In genomic region chr6:122811280-122811652, GRCm38 (mm10) we compare ENCODE assay signal across 8 mouse cellular contexts. TPM values are rescaled to one million over a fixed set of nuclear protein-coding genes. Genes with fewer than 3 reads are reported as not detected.
A peak's percentile ranks its signal among the peaks of the same experiment; 100 is the strongest.
DNase-seq lines count a peak whose midpoint lies in the region; ATAC-seq lines count a peak whose summit lies in the region.

No protein-coding gene starts in this region.

- DNase-seq in T-cell, adult 2 months (ENCODE audit: low spot score) = peak; percentile 94
- peak; percentile 93 for DNase-seq in cerebellum, postnatal 14 days
- DNase-seq in frontal cortex, postnatal 14 days (ENCODE audit: low spot score in 2 of 2) = peak; percentile 84 to 85
- DNase-seq in hindbrain, embryonic 14.5 days (ENCODE audit: low spot score) = peak; percentile 82
- peak; percentile 85 for DNase-seq in left cerebral cortex, adult 11 months (ENCODE audit: low spot score)
- peak; percentile 95 for DNase-seq in lung, postnatal 36 days
- peak; percentile 86 for DNase-seq in retina, embryonic 14.5 days (ENCODE audit: low spot score)
- DNase-seq in thymus, postnatal 4 days = peak; percentile 97

- H3K36me3 ChIP-seq in hindbrain, embryonic 14.5 days (replicated peaks; ENCODE audit: control insufficient read depth, insufficient read depth) = no peaks in the 10 kb centered on the region

- no peaks in the 10 kb centered on the region for H3K9me3 ChIP-seq in hindbrain, embryonic 14.5 days (ENCODE audit: control insufficient read depth, low read length)

- peak overlapping the region; percentile 49 for H3K4me3 ChIP-seq in hindbrain, embryonic 14.5 days (replicated peaks; ENCODE audit: low read length)

- peak overlapping the region; percentile 60 for H3K4me2 ChIP-seq in hindbrain, embryonic 14.5 days (replicated peaks)

- no peaks in the 10 kb centered on the region for H3K27me3 ChIP-seq in hindbrain, embryonic 14.5 days (ENCODE audit: control insufficient read depth, insufficient read depth, low read length)

- ATAC-seq in hindbrain, embryonic 14.5 days (ENCODE audit: low FRiP score) = peak; percentile 92

- peak overlapping the region; percentile 55 for H3K9ac ChIP-seq in hindbrain, embryonic 14.5 days

- under 1% methylated on average over 37 of the region's 38 CpGs for WGBS in hindbrain, embryonic 14.5 days

- H3K4me1 ChIP-seq in hindbrain, embryonic 14.5 days (replicated peaks; ENCODE audit: control insufficient read depth, insufficient read depth, low read length) = peaks cover 12% of the 10 kb centered on the region

- H3K27ac ChIP-seq in hindbrain, embryonic 14.5 days = peak overlapping the region; percentile 90

RNA-seq across cellular contexts. Expression of gene Foxj2, which starts 8.4 kb away (rescaled TPM):
- polyA plus RNA-seq in hindbrain, embryonic 14.5 days (2014; fragmentation: Nextera tagmentation; extraction: Ambion mirVana) = 9.5 and 11.0 TPM in 2 replicates

RNA-seq across cellular contexts. Expression of gene Slc2a3, which starts 9.8 kb away (rescaled TPM):
- 40.1 and 51.6 TPM in 2 replicates for polyA plus RNA-seq in hindbrain, embryonic 14.5 days (2014; fragmentation: Nextera tagmentation; extraction: Ambion mirVana)

RNA-seq across cellular contexts. Expression of gene C3ar1, which starts 44.7 kb away (rescaled TPM):
- 1.6 and 1.9 TPM in 2 replicates for polyA plus RNA-seq in hindbrain, embryonic 14.5 days (2014; fragmentation: Nextera tagmentation; extraction: Ambion mirVana)

Comparison
In these comparisons a context has a peak if more than half of its experiments do, and no peak if none do; other contexts are left out.
1. Peak in every context shown above with its lines: DNase-seq, ATAC-seq, H3K4me3 ChIP-seq and H3K27ac ChIP-seq.